Mouse (Mus musculus) embryonic fibroblast, embryonic 13.5 days (primary cell): Measurements from ENCODE around the gene Psmb3. TPM values are rescaled to one million over a fixed set of nuclear protein-coding genes. Genes with fewer than 3 reads are reported as not detected.

ENCODE experiments used
- H3K27ac ChIP-seq: 2 replicates; pipeline ENCODE4 v1.5.1; 2012; ENCODE audit warnings: low read length, control low read depth, inconsistent platforms; ENCODE audit not compliant: insufficient read depth
- H3K4me1 ChIP-seq: 2 replicates; pipeline ENCODE4 v1.6.1; 2011; ENCODE audit warnings: low read length; ENCODE audit not compliant: control insufficient read depth, insufficient read depth
- H3K4me3 ChIP-seq: 2 replicates; pipeline ENCODE4 v1.5.1; 2011; ENCODE audit warnings: mild to moderate bottlenecking, control low read depth, low read length; ENCODE audit not compliant: insufficient read depth
- CTCF ChIP-seq: IDR thresholded peaks from 2 replicates; pipeline ENCODE4 v1.5.1; 2011; ENCODE audit warnings: mild to moderate bottlenecking, control low read depth, low read length, moderate library complexity, borderline replicate concordance; ENCODE audit not compliant: insufficient read depth
- POLR2A ChIP-seq: IDR thresholded peaks from 2 replicates; pipeline ENCODE4 v1.6.1; 2011; ENCODE audit warnings: low read depth, mild to moderate bottlenecking, control low read depth, low read length, moderate library complexity
- polyA plus RNA-seq: library from polyadenylated mRNA; stranded (reverse); fragments of >200 nt; gene quantifications from 2 replicates; pipeline ENCODE4 v1.2.4, GENCODE M21; 2011; ENCODE audit warnings: low read depth; ENCODE audit not compliant: missing spikeins, insufficient read length

Gene Psmb3
- polyA plus RNA-seq, 1 experiment, result 229 TPM

GRCm38 (mm10) chr11:97736645-97737044 is 33.4 kb downstream of the Psmb3 start:
- TF ChIP-seq POLR2A (no peak), CTCF (no peak)
- Histone ChIP-seq H3K4me3 (no peak overlapping the region), H3K27ac (no peak overlapping the region), H3K4me1 (peaks cover 12% of the 10 kb centered on the region)

GRCm38 (mm10) chr11:97737600-97737999 is 34.4 kb downstream of the Psmb3 start:
- Histone ChIP-seq H3K4me1 (peaks cover 15% of the 10 kb centered on the region), H3K4me3 (no peak overlapping the region), H3K27ac (peak overlapping the region; percentile 44; the same call in 1 of the 2 replicates)
- TF ChIP-seq CTCF, result no peak
- no peak for TF ChIP-seq POLR2A

GRCm38 (mm10) chr11:97738703-97739102 is 35.5 kb downstream of the Psmb3 start:
- H3K4me1 ChIP-seq, result peaks cover 20% of the 10 kb centered on the region
- TF ChIP-seq POLR2A, result no peak
- no peak for TF ChIP-seq CTCF
- no peak overlapping the region for H3K27ac ChIP-seq
- no peak overlapping the region for H3K4me3 ChIP-seq

GRCm38 (mm10) chr11:97739155-97739554 is 36.0 kb downstream of the Psmb3 start:
- H3K4me1 ChIP-seq, result peaks cover 18% of the 10 kb centered on the region
- TF ChIP-seq CTCF (no peak), POLR2A (no peak)
- H3K4me3 ChIP-seq, result no peak overlapping the region
- H3K27ac ChIP-seq, result no peak overlapping the region

- TF ChIP-seq POLR2A (no peak), CTCF (no peak)
- no peak overlapping the region for H3K4me3 ChIP-seq
- H3K27ac ChIP-seq, result peak overlapping the region; percentile 54
- peaks cover 18% of the 10 kb centered on the region for H3K4me1 ChIP-seq
Observed at GRCm38 (mm10) chr11:97740190-97740589, 37.0 kb downstream of the Psmb3 start.

- no peak for TF ChIP-seq CTCF
- TF ChIP-seq POLR2A, result no peak
- Histone ChIP-seq H3K4me1 (peaks cover 18% of the 10 kb centered on the region), H3K27ac (no peak overlapping the region), H3K4me3 (no peak overlapping the region)
Observed at GRCm38 (mm10) chr11:97742157-97742556, 39.0 kb downstream of the Psmb3 start.

GRCm38 (mm10) chr11:97742591-97742990 is 39.4 kb downstream of the Psmb3 start:
- TF ChIP-seq POLR2A (no peak), CTCF (no peak)
- Histone ChIP-seq H3K4me3 (peak overlapping the region; percentile 89), H3K27ac (no peak overlapping the region), H3K4me1 (peaks cover 17% of the 10 kb centered on the region)

- TF ChIP-seq CTCF (no peak), POLR2A (no peak)
- H3K4me1 ChIP-seq, result peaks cover 14% of the 10 kb centered on the region; the same call in 1 of the 2 replicates
- H3K4me3 ChIP-seq, result peak overlapping the region; percentile 89
- H3K27ac ChIP-seq, result peak overlapping the region; percentile 42
Observed at GRCm38 (mm10) chr11:97743423-97743822, 40.2 kb downstream of the Psmb3 start.

- Histone ChIP-seq H3K27ac (peak within 1 kb of the TSS; percentile 96), H3K4me3 (peak within 1 kb of the TSS; percentile 94), H3K4me1 (peaks cover 16% of the 10 kb centered on the region)
- peak; percentile 52; the same call in 1 of the 2 replicates for TF ChIP-seq POLR2A
- no peak for TF ChIP-seq CTCF
Observed at GRCm38 (mm10) chr11:97744063-97744717, 41.0 kb downstream of the Psmb3 start, which contains the start of gene Pip4k2b. Pip4k2b (minus strand) TSS chr11:97744704.

GRCm38 (mm10) chr11:97744718-97745330 is 41.6 kb downstream of the Psmb3 start:
- peak overlapping the region; percentile 94 for H3K4me3 ChIP-seq
- TF ChIP-seq POLR2A (peak; percentile 50), CTCF (no peak)
- H3K27ac ChIP-seq, result peak overlapping the region; percentile 96
- peaks cover 18% of the 10 kb centered on the region for H3K4me1 ChIP-seq
